ENCODE assay signal across 12 mouse cellular contexts in genomic region chr9:51995331-51996099, GRCm38 (mm10). TPM values are rescaled to one million over a fixed set of nuclear protein-coding genes. Genes with fewer than 3 reads are reported as not detected.
DNase-seq lines count a peak whose midpoint lies in the region; ATAC-seq and TF ChIP-seq lines count a peak whose summit lies in the region.
"Had no signal": no experiment of that assay in that cellular context is flagged by ENCODE, and none has a peak within 500 bp of the region (broad histone marks: within the 10 kb centered on the region; RNA-seq: fewer than 3 reads in every experiment).

No protein-coding gene starts in this region.

- no peak overlapping the region for H3K4me3 ChIP-seq in heart, embryonic 16.5 days (ENCODE audit: low read length)
- no peak overlapping the region for H3K4me3 ChIP-seq in embryonic facial prominence, embryonic 10.5 days
- H3K4me3 ChIP-seq in liver, adult 2 months (ENCODE audit: insufficient read depth, low read depth, low read length) = no peak overlapping the region

- H3K27ac ChIP-seq in heart, embryonic 16.5 days (ENCODE audit: low read length) = no peak overlapping the region
- H3K27ac ChIP-seq in embryonic facial prominence, embryonic 10.5 days (replicated peaks) = no peak overlapping the region
- H3K27ac ChIP-seq in liver, adult 2 months (replicated peaks; ENCODE audit: insufficient read depth, low read depth, low read length) = peak overlapping the region; percentile 90

- H3K36me3 ChIP-seq in heart, embryonic 16.5 days (ENCODE audit: control insufficient read depth, insufficient read depth) = no peaks in the 10 kb centered on the region
- H3K36me3 ChIP-seq in embryonic facial prominence, embryonic 10.5 days (replicated peaks) = no peaks in the 10 kb centered on the region
- no peaks in the 10 kb centered on the region for H3K36me3 ChIP-seq in liver, adult 2 months (ENCODE audit: control insufficient read depth, insufficient read depth, low read length)

- no peak overlapping the region for H3K4me2 ChIP-seq in heart, embryonic 16.5 days (ENCODE audit: low read depth, low read length)

- no peaks in the 10 kb centered on the region for H3K27me3 ChIP-seq in heart, embryonic 16.5 days (ENCODE audit: control insufficient read depth, insufficient read depth, low read length)
- H3K27me3 ChIP-seq in embryonic facial prominence, embryonic 10.5 days (replicated peaks; ENCODE audit: low read depth, poor library complexity, severe bottlenecking) = no peaks in the 10 kb centered on the region
- H3K27me3 ChIP-seq in liver, adult 2 months (ENCODE audit: control insufficient read depth, insufficient read depth, low read length) = no peaks in the 10 kb centered on the region

- TF ChIP-seq CTCF in liver, adult 2 months (IDR thresholded peaks at IDR 0.05; ENCODE audit: low read depth, low read length) = no peak

- 0 out of 2 replicates have a peak, but pooled peaks cover 3% of the 10 kb centered on the region for H3K4me1 ChIP-seq in heart, embryonic 16.5 days (ENCODE audit: control insufficient read depth, insufficient read depth, low read length)
- H3K4me1 ChIP-seq in embryonic facial prominence, embryonic 10.5 days = peaks cover 14% of the 10 kb centered on the region
- peaks cover 13% of the 10 kb centered on the region; the same call in 1 of the 2 replicates for H3K4me1 ChIP-seq in liver, adult 2 months (ENCODE audit: control insufficient read depth, insufficient read depth, low read length)

- 57% methylated on average over 5 of the region's 5 CpGs for WGBS in heart, embryonic 16.5 days
- 70% methylated on average over 5 of the region's 5 CpGs for WGBS in embryonic facial prominence, embryonic 10.5 days
- 40% methylated on average over 5 of the region's 5 CpGs for WGBS in liver, adult 2 months

- TF ChIP-seq POLR2A in liver, adult 2 months (IDR thresholded peaks at IDR 0.05; ENCODE audit: extremely low read depth, insufficient read depth, low read length) = no peak

- no peak for DNase-seq in heart, adult 18-20 months
- DNase-seq in MN1 (ENCODE audit: low spot score) = peak; percentile 86
- DNase-seq in embryonic facial prominence, embryonic 10.5 days (ENCODE audit: low spot score) = peak; percentile 51
- DNase-seq in liver, adult 2 months (ENCODE audit: extremely low read depth, low read depth, low spot score) = peak; percentile 99
- DNase-seq in spleen, postnatal 14 days (ENCODE audit: low spot score in 2 of 2) = no peak
- no peak for DNase-seq in frontal cortex, postnatal 36 days (ENCODE audit: low spot score in 2 of 2)
- no peak for DNase-seq in lung, postnatal 10 days
- DNase-seq: adrenal gland, postnatal 14 days; cerebellum, adult 11 months; forebrain, postnatal 0 days had no signal

- peaks cover 11% of the 10 kb centered on the region for H3K9me3 ChIP-seq in heart, embryonic 16.5 days (replicated peaks; ENCODE audit: control insufficient read depth, low read length)
- H3K9me3 ChIP-seq in embryonic facial prominence, embryonic 10.5 days = peaks cover 4% of the 10 kb centered on the region; the same call in 1 of the 2 replicates

- 0 out of 2 replicates have a peak, but pooled peaks have one; percentile 6 for ATAC-seq in heart, embryonic 16.5 days (replicated peaks; ENCODE audit: extremely low read depth, insufficient read depth, low FRiP score)
- ATAC-seq: forebrain, postnatal 0 days; lung, postnatal 0 days had no signal

- no peaks in the 10 kb centered on the region for H3K79me2 ChIP-seq in liver, adult 2 months (ENCODE audit: control insufficient read depth, insufficient read depth, low read length)

- no peak overlapping the region for H3K9ac ChIP-seq in heart, embryonic 16.5 days (ENCODE audit: low read length)
- H3K9ac ChIP-seq in liver, adult 2 months (ENCODE audit: low read depth, low read length) = peak overlapping the region; percentile 35; the same call in 1 of the 2 replicates
- H3K9ac ChIP-seq: forebrain, postnatal 0 days had no signal

RNA-seq across cellular contexts. Expression of gene Fdx1, which starts 32.2 kb away (rescaled TPM):
- polyA plus RNA-seq in heart, embryonic 16.5 days (2015; fragmentation: Nextera tagmentation; extraction: Ambion mirVana) = 86.8 and 111 TPM in 2 replicates
- 100 to 1,000 TPM; 104 to 126 TPM for total RNA-seq in heart, adult 18-20 months (2021)
- polyA plus RNA-seq in embryonic facial prominence, embryonic 10.5 days (2016; fragmentation: Nextera tagmentation; extraction: Ambion mirVana) = 53.9 and 59.5 TPM in 2 replicates
- 144 and 160 TPM in 2 replicates for total RNA-seq in liver, adult 2 months (2014; rRNA removed)
- polyA plus RNA-seq in liver, adult 2 months (2012; rRNA removed) = 290 and 313 TPM in 2 replicates

RNA-seq across cellular contexts. Expression of gene Rdx, which starts 51.5 kb away (rescaled TPM):
- polyA plus RNA-seq in heart, embryonic 16.5 days (2015; fragmentation: Nextera tagmentation; extraction: Ambion mirVana) = 86.2 and 97.5 TPM in 2 replicates
- 10 to 100 TPM; 88.4 to 91.8 TPM for total RNA-seq in heart, adult 18-20 months (2021)
- 144 TPM in 2 replicates for polyA plus RNA-seq in embryonic facial prominence, embryonic 10.5 days (2016; fragmentation: Nextera tagmentation; extraction: Ambion mirVana)
- total RNA-seq in liver, adult 2 months (2014; rRNA removed) = 167 TPM in 2 replicates
- 30.5 and 32.7 TPM in 2 replicates for polyA plus RNA-seq in liver, adult 2 months (2012; rRNA removed)

Comparison
In these comparisons a context has a peak if more than half of its experiments do, and no peak if none do; other contexts are left out.
1. DNase-seq: peak in MN1 (single experiment), embryonic facial prominence, embryonic 10.5 days (single experiment) and liver, adult 2 months (single experiment); none in heart, adult 18-20 months (0 of 2), spleen, postnatal 14 days (0 of 2), frontal cortex, postnatal 36 days (0 of 2) and lung, postnatal 10 days (single experiment).